Mouse (Mus musculus) bone marrow macrophage, adult 2 months (primary cell): ENCODE results near the gene Gpatch8.

Experiments used
- CTCF ChIP-seq: IDR thresholded peaks from 2 replicates; pipeline ENCODE4 v1.5.1; 2012; ENCODE audit warnings: low read depth, mild to moderate bottlenecking, low read length, moderate library complexity
- POLR2A ChIP-seq: IDR thresholded peaks from 2 replicates; pipeline ENCODE4 v1.6.1; 2012; ENCODE audit warnings: mild to moderate bottlenecking, low read depth, low read length, borderline replicate concordance

GRCm38 (mm10) chr11:102581281-102582015, 25.3 kb upstream of the Gpatch8 start:
- TF ChIP-seq CTCF (no peak), POLR2A (no peak)
